Mouse (Mus musculus) heart, embryonic 15.5 days (tissue): ENCODE measurements at regions not wholly inside any gene's neighbourhood (a gene's known extent, or its start where the extent isn't known, plus 50 kb on each side); places are given as distances from the start of the nearest gene placed in this dataset.

ENCODE experiments used
- ATAC-seq: fragments of 200-750 bp; cut with Nextera tagmentation; replicated peaks from 2 replicates; pipeline ENCODE4 v1.8.0; 2017; ENCODE audit warnings: low read depth, moderate TSS enrichment; ENCODE audit not compliant: insufficient number of reproducible peaks, insufficient read depth, low FRiP score
- H3K27ac ChIP-seq: fragments of 300-500 bp; sonication (generic); 2 replicates; pipeline ENCODE4 v1.5.1; 2015; ENCODE audit warnings: mild to moderate bottlenecking, inconsistent platforms
- H3K27me3 ChIP-seq: fragments of 300-500 bp; sonication (generic); 2 replicates; pipeline ENCODE4 v1.6.1; 2015; ENCODE audit warnings: inconsistent platforms
- H3K36me3 ChIP-seq: fragments of 300-500 bp; sonication (generic); 2 replicates; pipeline ENCODE4 v1.6.1; 2015; ENCODE audit warnings: mild to moderate bottlenecking, inconsistent platforms
- H3K4me1 ChIP-seq: fragments of 300-500 bp; sonication (generic); replicated peaks from 2 replicates; pipeline ENCODE4 v1.6.1; 2015; ENCODE audit warnings: inconsistent platforms
- H3K4me2 ChIP-seq: fragments of 300-500 bp; sonication (generic); 2 replicates; pipeline ENCODE4 v1.6.1; 2015; ENCODE audit warnings: inconsistent platforms, mild to moderate bottlenecking, moderate library complexity
- H3K4me3 ChIP-seq: fragments of 300-500 bp; sonication (generic); 2 replicates; pipeline ENCODE4 v1.5.1; 2015; ENCODE audit warnings: mild to moderate bottlenecking, inconsistent platforms
- H3K9ac ChIP-seq: fragments of 300-500 bp; sonication (generic); 2 replicates; pipeline ENCODE4 v1.6.1; 2015; ENCODE audit warnings: mild to moderate bottlenecking, inconsistent platforms
- H3K9me3 ChIP-seq: fragments of 300-500 bp; sonication (generic); replicated peaks from 2 replicates; pipeline ENCODE4 v1.6.1; 2016; ENCODE audit warnings: inconsistent platforms
- WGBS: fragments of 180-500 bp; shearing (Covaris S2); methylation state at CpG from one replicate; pipeline ENCODE4 v1.1.7; 2015; ENCODE audit warnings: mixed read lengths; 5-methylcytosine and 5-hydroxymethylcytosine counted together

GRCm38 (mm10) chr16:68017672-68018071 is 397.0 kb upstream of the Cadm2 start:
- no peak overlapping the region for H3K4me2 ChIP-seq
- H3K27ac ChIP-seq: no peak overlapping the region
- no peaks in the 10 kb centered on the region for H3K9me3 ChIP-seq
- 52% methylated on average over 4 of the region's 4 CpGs for WGBS
- no peaks in the 10 kb centered on the region for H3K27me3 ChIP-seq
- no peak overlapping the region for H3K4me3 ChIP-seq
- 0 out of 2 replicates have a peak, but pooled peaks have one; percentile 35 for ATAC-seq
- H3K4me1 ChIP-seq: no peaks in the 10 kb centered on the region
- H3K36me3 ChIP-seq: no peaks in the 10 kb centered on the region
- H3K9ac ChIP-seq: no peak overlapping the region

- H3K4me1 ChIP-seq: no peaks in the 10 kb centered on the region
- no peak overlapping the region for H3K9ac ChIP-seq
- 86% methylated on average over 4 of the region's 4 CpGs for WGBS
- H3K36me3 ChIP-seq: no peaks in the 10 kb centered on the region
- no peaks in the 10 kb centered on the region for H3K9me3 ChIP-seq
- no peak overlapping the region for H3K4me2 ChIP-seq
- H3K27me3 ChIP-seq: no peaks in the 10 kb centered on the region
- no peak overlapping the region for H3K4me3 ChIP-seq
- ATAC-seq: no peak
- no peak overlapping the region for H3K27ac ChIP-seq
These were observed 369.0 kb upstream of the Cadm2 start for GRCm38 (mm10) chr16:67989671-67990070.

- no peak overlapping the region for H3K27ac ChIP-seq
- H3K36me3 ChIP-seq: no peaks in the 10 kb centered on the region
- no peaks in the 10 kb centered on the region for H3K27me3 ChIP-seq
- no peaks in the 10 kb centered on the region for H3K4me1 ChIP-seq
- H3K9me3 ChIP-seq: no peaks in the 10 kb centered on the region
- H3K4me2 ChIP-seq: no peak overlapping the region
- no peak overlapping the region for H3K9ac ChIP-seq
- no peak for ATAC-seq
- H3K4me3 ChIP-seq: no peak overlapping the region
These were observed 355.9 kb upstream of the Cadm2 start for GRCm38 (mm10) chr16:67976565-67976964.

DNA sequence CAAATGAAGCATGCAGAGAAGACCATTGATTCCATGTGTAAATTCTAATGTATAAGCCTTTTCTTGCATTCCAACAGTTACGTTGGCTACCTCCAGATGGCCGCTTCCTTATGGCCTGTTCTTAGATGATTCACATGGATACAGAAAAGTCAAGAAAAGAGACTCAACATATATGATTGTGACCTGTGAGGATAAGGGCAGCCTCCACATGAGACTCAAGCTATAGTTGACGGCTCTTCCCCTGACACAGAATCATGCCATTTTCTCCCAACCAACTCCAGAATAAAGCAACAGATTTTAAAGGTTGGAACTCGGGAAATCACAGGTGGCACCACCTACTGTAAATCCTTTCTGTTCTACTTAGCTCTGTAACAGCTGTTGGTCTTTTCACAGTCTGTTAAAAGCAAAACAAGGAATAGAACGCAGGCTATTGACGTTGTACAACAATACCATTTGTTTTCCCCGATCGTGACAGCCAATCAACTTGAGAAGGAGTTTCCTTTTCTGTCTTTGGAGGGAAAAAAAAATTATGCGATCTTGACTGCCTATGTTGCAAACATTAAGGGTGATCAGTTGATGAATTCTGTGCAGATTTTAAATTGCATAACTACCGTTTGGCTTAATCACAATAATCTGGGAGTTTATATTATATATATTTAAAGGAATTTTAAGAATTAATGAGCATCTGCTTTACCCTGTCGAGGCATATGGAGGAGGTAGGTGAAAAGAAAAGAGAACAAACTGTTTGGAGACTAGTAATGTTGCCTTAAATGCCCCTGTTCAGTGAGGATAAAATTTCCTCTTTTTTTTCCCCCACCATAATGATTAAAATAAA is 347.8 kb upstream of the Cadm2 start:
- Histone ChIP-seq H3K27me3 (no peaks in the 10 kb centered on the region), H3K27ac (no peak overlapping the region)
- 76% methylated on average over 11 of the region's 11 CpGs for WGBS

GRCm38 (mm10) chr16:67949112-67949511 is 328.4 kb upstream of the Cadm2 start:
- no peak overlapping the region for H3K4me2 ChIP-seq
- no peaks in the 10 kb centered on the region for H3K27me3 ChIP-seq
- no peaks in the 10 kb centered on the region for H3K9me3 ChIP-seq
- no peak overlapping the region for H3K27ac ChIP-seq
- no peak for ATAC-seq
- H3K36me3 ChIP-seq: no peaks in the 10 kb centered on the region
- no peak overlapping the region for H3K4me3 ChIP-seq
- H3K9ac ChIP-seq: no peak overlapping the region
- no peaks in the 10 kb centered on the region for H3K4me1 ChIP-seq

More for the DNA sequence above, 347.8 kb upstream of the Cadm2 start:
- no peaks in the 10 kb centered on the region for H3K4me1 ChIP-seq
- H3K4me3 ChIP-seq: no peak overlapping the region
- no peak for ATAC-seq
- H3K4me2 ChIP-seq: no peak overlapping the region
- H3K9ac ChIP-seq: no peak overlapping the region
- H3K36me3 ChIP-seq: no peaks in the 10 kb centered on the region
- no peaks in the 10 kb centered on the region for H3K9me3 ChIP-seq

DNA sequence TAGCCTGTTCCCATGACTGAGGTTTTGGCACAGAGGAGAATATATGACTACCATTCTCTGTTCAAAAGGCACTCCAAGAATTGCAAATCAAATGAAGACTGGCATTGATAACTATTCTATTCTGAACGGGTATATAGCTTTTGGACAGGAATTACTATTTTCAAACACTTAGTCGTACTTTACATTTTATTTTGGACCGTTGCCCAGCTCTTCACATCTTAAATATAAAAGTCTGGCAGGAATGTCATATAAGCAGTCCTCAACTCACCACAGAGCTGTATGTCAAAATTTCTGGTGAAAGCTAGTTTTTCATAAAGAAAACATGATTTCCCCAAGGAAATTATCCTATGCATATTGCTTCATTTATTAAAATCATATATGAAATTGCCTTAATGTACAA is 323.7 kb upstream of the Cadm2 start:
- Histone ChIP-seq H3K4me1 (no peaks in the 10 kb centered on the region), H3K27me3 (no peaks in the 10 kb centered on the region), H3K36me3 (no peaks in the 10 kb centered on the region), H3K9me3 (no peaks in the 10 kb centered on the region), H3K4me2 (no peak overlapping the region), H3K27ac (no peak overlapping the region), H3K4me3 (no peak overlapping the region), H3K9ac (no peak overlapping the region)
- 59% methylated on average over 3 of the region's 3 CpGs for WGBS
- ATAC-seq: no peak

DNA sequence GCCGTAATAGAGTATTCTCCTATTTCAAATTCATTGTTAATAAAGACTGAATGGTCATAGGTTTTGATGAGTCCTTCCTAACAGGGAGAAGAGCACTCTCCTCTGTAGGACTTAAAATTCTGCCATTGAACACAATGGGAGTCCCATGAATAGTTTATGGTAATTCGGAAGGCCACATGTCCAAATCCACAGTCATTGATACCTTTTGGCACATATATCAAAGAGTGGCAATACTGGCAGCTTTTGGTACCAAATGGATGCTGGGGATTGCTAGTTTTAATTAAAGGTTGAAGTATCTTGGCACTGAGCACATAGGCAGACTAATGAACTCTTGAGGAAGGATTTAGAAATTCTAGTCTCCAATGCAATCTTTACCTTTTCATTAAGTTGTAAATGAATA is 298.5 kb upstream of the Cadm2 start:
- WGBS: 88% methylated on average over 2 of the region's 2 CpGs
- Histone ChIP-seq H3K9ac (no peak overlapping the region), H3K4me2 (no peak overlapping the region), H3K4me1 (no peaks in the 10 kb centered on the region), H3K9me3 (no peaks in the 10 kb centered on the region), H3K36me3 (no peaks in the 10 kb centered on the region), H3K4me3 (no peak overlapping the region), H3K27ac (no peak overlapping the region), H3K27me3 (no peaks in the 10 kb centered on the region)
- no peak for ATAC-seq

DNA sequence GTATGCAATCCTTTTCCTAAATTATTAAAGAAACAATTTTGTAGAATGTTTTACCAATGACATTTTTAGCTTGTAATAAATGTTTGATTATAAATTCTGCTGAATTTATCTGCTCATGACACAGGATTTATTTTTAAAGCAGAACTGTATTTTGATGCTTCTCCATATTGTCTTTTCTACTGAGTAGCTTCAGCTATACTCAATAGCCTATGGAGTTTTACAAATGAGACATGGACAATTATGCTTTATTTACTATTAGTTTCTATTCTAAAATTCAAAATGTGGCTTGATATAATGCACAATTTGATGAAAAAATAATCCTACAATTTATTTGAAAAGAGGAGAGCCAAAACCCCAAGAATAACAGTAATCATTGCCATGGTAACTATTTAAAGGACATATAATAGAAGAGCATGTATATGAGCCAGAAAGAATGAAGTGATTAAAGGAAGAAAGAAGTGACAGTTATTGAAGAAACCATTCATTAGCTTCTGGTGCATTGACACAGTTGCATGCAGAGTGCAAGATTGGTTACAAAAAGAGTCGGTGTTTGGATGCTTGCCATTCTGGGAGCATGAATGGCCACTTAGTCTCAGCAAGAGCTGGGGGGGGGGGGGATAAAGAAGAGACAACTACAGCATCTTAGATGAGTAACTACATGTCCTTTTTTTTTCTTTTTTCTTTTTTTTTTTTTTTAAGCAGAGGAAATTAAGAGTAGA is 250.8 kb upstream of the Cadm2 start:
- no peak overlapping the region for H3K27ac ChIP-seq
- 61% methylated on average over 1 of the region's 1 CpGs for WGBS
- no peak for ATAC-seq

GRCm38 (mm10) chr16:67850201-67850600 is 229.5 kb upstream of the Cadm2 start:
- WGBS: 56% methylated on average over 2 of the region's 2 CpGs
- Histone ChIP-seq H3K4me1 (no peaks in the 10 kb centered on the region), H3K36me3 (no peaks in the 10 kb centered on the region), H3K27me3 (no peaks in the 10 kb centered on the region), H3K27ac (no peak overlapping the region), H3K9me3 (no peaks in the 10 kb centered on the region), H3K4me3 (no peak overlapping the region), H3K4me2 (no peak overlapping the region), H3K9ac (no peak overlapping the region)
- no peak for ATAC-seq

More for the DNA sequence above, 250.8 kb upstream of the Cadm2 start:
- H3K27me3 ChIP-seq: no peaks in the 10 kb centered on the region
- H3K4me1 ChIP-seq: no peaks in the 10 kb centered on the region
- no peaks in the 10 kb centered on the region for H3K36me3 ChIP-seq
- no peak overlapping the region for H3K4me2 ChIP-seq
- H3K4me3 ChIP-seq: no peak overlapping the region
- H3K9me3 ChIP-seq: no peaks in the 10 kb centered on the region
- no peak overlapping the region for H3K9ac ChIP-seq

GRCm38 (mm10) chr16:67844481-67844880 is 223.8 kb upstream of the Cadm2 start:
- no peak overlapping the region for H3K9ac ChIP-seq
- no peak for ATAC-seq
- no peaks in the 10 kb centered on the region for H3K27me3 ChIP-seq
- H3K36me3 ChIP-seq: no peaks in the 10 kb centered on the region
- no peak overlapping the region for H3K4me2 ChIP-seq
- WGBS: 87% methylated on average over 5 of the region's 5 CpGs
- no peaks in the 10 kb centered on the region for H3K4me1 ChIP-seq
- H3K4me3 ChIP-seq: no peak overlapping the region
- H3K27ac ChIP-seq: no peak overlapping the region
- no peaks in the 10 kb centered on the region for H3K9me3 ChIP-seq

GRCm38 (mm10) chr16:67797236-67797635 is 176.5 kb upstream of the Cadm2 start:
- no peaks in the 10 kb centered on the region for H3K9me3 ChIP-seq
- H3K4me2 ChIP-seq: no peak overlapping the region
- H3K4me3 ChIP-seq: no peak overlapping the region
- no peak overlapping the region for H3K9ac ChIP-seq
- no peaks in the 10 kb centered on the region for H3K4me1 ChIP-seq
- no peaks in the 10 kb centered on the region for H3K36me3 ChIP-seq
- H3K27me3 ChIP-seq: no peaks in the 10 kb centered on the region
- H3K27ac ChIP-seq: no peak overlapping the region
- no peak for ATAC-seq

DNA sequence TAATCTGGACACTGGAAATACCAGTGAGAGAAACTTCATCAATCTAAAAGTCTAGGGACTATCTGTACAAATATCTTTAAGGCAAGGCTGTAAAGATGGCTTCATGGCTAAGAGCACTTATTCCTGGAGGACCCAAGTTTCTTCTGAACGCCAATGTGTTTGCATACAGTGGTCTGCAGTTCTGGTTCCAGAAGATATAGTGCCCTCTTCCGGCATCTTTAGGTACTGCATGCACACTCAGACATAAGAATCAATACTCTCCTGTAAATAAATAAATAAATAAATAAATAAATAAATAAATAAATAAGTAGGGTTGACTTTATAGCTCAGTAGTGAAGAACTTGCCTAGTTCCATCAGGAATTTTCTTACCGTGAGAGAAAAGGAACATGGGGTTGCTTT is 155.4 kb upstream of the Cadm2 start:
- H3K9me3 ChIP-seq: no peaks in the 10 kb centered on the region
- no peak overlapping the region for H3K9ac ChIP-seq
- H3K4me1 ChIP-seq: no peaks in the 10 kb centered on the region
- ATAC-seq: no peak
- WGBS: 44% methylated on average over 3 of the region's 3 CpGs
- no peaks in the 10 kb centered on the region for H3K36me3 ChIP-seq
- H3K4me2 ChIP-seq: no peak overlapping the region
- no peak overlapping the region for H3K27ac ChIP-seq
- H3K4me3 ChIP-seq: no peak overlapping the region
- H3K27me3 ChIP-seq: no peaks in the 10 kb centered on the region
